Mouse (Mus musculus): ENCODE data around the gene Zfp853.
A peak's percentile ranks its signal among the peaks of the same experiment; 100 is the strongest.

DNA sequence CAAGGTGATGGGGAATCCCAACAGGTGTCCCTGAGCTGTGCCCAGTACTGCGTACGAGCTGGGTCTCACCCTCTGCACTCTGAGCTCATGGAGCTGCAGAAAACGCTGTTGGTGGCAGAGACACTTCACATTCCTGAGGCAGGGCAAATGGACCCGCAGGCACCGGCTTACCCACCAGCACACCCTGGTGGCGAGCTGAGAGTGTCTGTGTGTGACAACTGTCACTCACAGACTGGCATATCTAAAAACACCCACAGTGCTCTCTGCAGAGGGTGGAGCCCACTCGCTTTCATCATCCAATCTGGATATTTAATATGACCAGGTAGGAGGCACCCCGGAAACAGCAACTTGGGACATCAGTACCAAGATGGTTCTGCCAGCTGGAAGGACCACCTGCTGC is 7.9 kb upstream of the Zfp853 start:
- TF ChIP-seq CTCF (IDR thresholded peaks at IDR 0.05; ENCODE audit: borderline replicate concordance, control insufficient read depth, extremely low read depth, insufficient read depth, low read length, poor library complexity) (peak; percentile 50; the same call in 1 of the 2 replicates), POLR2A (IDR thresholded peaks at IDR 0.05; ENCODE audit: control insufficient read depth, extremely low read depth, insufficient read depth, low read length, poor library complexity) (no peak)

All from thymus, adult 2 months (tissue).